Mouse (Mus musculus): ENCODE data around the gene Iqcf1. TPM values are rescaled to one million over a fixed set of nuclear protein-coding genes. Genes with fewer than 3 reads are reported as not detected.

Gene Iqcf1
- not detected in 2 replicates for polyA plus RNA-seq (2015; fragmentation: Nextera tagmentation; extraction: Ambion mirVana)

DNA sequence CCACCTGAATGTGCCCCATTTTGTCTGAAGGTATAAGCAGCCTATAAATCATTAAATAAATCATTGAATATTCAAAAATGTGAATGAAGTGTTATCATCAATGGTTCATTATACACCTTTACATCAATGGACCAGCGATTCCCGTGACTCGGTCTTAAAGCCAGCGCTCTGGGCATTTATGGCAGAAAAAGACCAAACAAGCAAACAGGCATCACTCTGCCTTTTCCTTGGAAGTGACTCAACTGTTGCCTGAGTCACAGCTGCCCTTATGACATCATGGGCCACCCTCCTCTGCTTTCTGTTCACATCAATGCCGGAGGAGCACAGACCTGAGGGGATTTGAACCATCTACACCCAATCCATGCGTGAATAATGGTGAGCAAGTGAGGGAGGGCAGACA is at the start of gene Iqcf1:
Gene Iqcf1 (plus strand): TSS at position 301 of the 400 bp plus-strand sequence.
- 91% methylated on average over 6 of the region's 6 CpGs for WGBS
- Histone ChIP-seq H3K9ac (ENCODE audit: low read depth, low read length) (no peak within 1 kb of the TSS), H3K36me3 (ENCODE audit: insufficient read depth, low read length) (no peaks in the 10 kb centered on the region), H3K4me2 (ENCODE audit: low read length) (no peak within 1 kb of the TSS), H3K27me3 (ENCODE audit: insufficient read depth, low read length) (no peaks in the 10 kb centered on the region), H3K27ac (no peak within 1 kb of the TSS), H3K4me3 (replicated peaks; ENCODE audit: low read depth, low read length) (no peak within 1 kb of the TSS), H3K9me3 (replicated peaks; ENCODE audit: low read length) (no peaks in the 10 kb centered on the region), H3K4me1 (replicated peaks; ENCODE audit: insufficient read depth, low read length) (no peaks in the 10 kb centered on the region)
- TF ChIP-seq CTCF (IDR thresholded peaks at IDR 0.05; ENCODE audit: low read depth): no peak
- DNase-seq (ENCODE audit: low spot score) (no peak), ATAC-seq (replicated peaks; ENCODE audit: low FRiP score, low read depth) (no peak)

DNA sequence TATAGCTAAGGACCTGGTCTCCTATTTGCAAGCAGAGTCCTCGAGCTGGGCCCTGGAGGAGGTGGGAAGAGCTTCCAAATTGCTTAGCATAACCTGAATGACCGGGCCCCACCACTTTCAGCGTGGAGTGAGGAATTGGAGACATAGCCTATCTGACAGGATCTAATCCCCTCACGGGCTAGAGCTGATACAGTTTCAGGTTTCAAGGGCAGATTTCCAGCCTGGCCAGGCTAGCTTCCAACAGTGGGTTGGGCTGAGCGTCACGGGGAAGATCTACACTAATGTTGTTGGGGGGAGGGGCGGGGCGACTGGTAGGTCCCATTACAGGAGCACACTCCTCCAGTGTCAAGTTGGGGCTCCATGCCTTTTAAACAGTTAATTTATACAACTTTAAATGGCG is 49.1 kb upstream of the Iqcf1 start:
- 3% methylated on average over 9 of the region's 9 CpGs for WGBS
- H3K9ac ChIP-seq (ENCODE audit: low read depth, low read length): no peak overlapping the region
- ATAC-seq (replicated peaks; ENCODE audit: low FRiP score, low read depth) (no peak), DNase-seq (ENCODE audit: low spot score) (peak; percentile 86)
- H3K4me1 ChIP-seq (replicated peaks; ENCODE audit: insufficient read depth, low read length): peaks cover 58% of the 10 kb centered on the region
- no peak for TF ChIP-seq CTCF (IDR thresholded peaks at IDR 0.05; ENCODE audit: low read depth)
- H3K4me2 ChIP-seq (ENCODE audit: low read length): peak overlapping the region; percentile 23
- no peaks in the 10 kb centered on the region for H3K27me3 ChIP-seq (ENCODE audit: insufficient read depth, low read length)
- no peak overlapping the region for H3K4me3 ChIP-seq (replicated peaks; ENCODE audit: low read depth, low read length)
- H3K9me3 ChIP-seq (replicated peaks; ENCODE audit: low read length): no peaks in the 10 kb centered on the region
- peak overlapping the region; percentile 38; the same call in 1 of the 2 replicates for H3K27ac ChIP-seq
- H3K36me3 ChIP-seq (ENCODE audit: insufficient read depth, low read length): no peaks in the 10 kb centered on the region

DNA sequence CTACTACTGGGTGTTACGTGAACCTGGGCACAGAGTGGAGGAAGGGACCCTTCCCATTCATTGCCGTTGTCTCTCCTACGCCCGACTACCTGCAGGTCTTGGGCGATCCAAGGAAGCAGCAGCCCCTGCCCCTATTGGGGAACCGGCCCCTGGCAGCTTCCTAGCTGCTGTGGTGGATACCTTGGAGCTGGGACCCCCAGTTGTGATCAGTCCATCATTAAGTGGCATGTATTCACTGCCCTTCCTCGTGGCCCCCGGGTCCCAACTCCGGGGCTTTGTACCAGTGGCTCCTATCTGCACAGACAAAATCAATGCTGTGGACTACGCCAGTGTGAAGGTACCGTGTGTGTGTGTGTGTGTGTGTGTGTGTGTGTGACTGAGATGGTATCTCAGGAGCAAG is 48.5 kb upstream of the Iqcf1 start:
- H3K9ac ChIP-seq (ENCODE audit: low read depth, low read length): no peak overlapping the region
- DNase-seq (ENCODE audit: low spot score) (no peak), ATAC-seq (replicated peaks; ENCODE audit: low FRiP score, low read depth) (no peak)
- H3K4me3 ChIP-seq (replicated peaks; ENCODE audit: low read depth, low read length): no peak overlapping the region
- no peak overlapping the region for H3K27ac ChIP-seq
- peaks cover 63% of the 10 kb centered on the region for H3K4me1 ChIP-seq (replicated peaks; ENCODE audit: insufficient read depth, low read length)
- no peaks in the 10 kb centered on the region for H3K27me3 ChIP-seq (ENCODE audit: insufficient read depth, low read length)
- no peaks in the 10 kb centered on the region for H3K9me3 ChIP-seq (replicated peaks; ENCODE audit: low read length)
- WGBS: 61% methylated on average over 11 of the region's 11 CpGs
- no peak for TF ChIP-seq CTCF (IDR thresholded peaks at IDR 0.05; ENCODE audit: low read depth)
- H3K36me3 ChIP-seq (ENCODE audit: insufficient read depth, low read length): no peaks in the 10 kb centered on the region
- H3K4me2 ChIP-seq (ENCODE audit: low read length): no peak overlapping the region; the same call in 1 of the 2 replicates

DNA sequence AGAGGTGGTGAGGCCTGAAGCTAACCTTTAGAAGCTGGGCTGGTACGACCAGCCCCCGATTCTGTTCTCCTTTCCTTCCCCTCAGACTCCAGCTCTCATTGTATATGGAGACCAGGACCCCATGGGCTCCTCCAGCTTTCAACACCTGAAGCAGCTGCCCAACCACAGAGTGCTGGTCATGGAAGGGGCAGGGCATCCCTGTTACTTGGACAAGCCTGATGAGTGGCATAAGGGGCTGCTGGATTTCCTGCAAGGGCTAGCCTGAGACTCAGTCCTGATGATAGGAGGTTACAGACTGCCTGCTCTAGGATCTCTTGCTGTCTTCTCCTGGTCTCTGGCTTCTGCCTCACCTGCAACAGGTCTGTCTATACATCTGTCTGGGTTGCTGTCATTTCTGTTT is 47.9 kb upstream of the Iqcf1 start:
- Histone ChIP-seq H3K27ac (no peak overlapping the region), H3K36me3 (ENCODE audit: insufficient read depth, low read length) (no peaks in the 10 kb centered on the region), H3K4me1 (replicated peaks; ENCODE audit: insufficient read depth, low read length) (peaks cover 67% of the 10 kb centered on the region), H3K27me3 (ENCODE audit: insufficient read depth, low read length) (no peaks in the 10 kb centered on the region), H3K9me3 (replicated peaks; ENCODE audit: low read length) (no peaks in the 10 kb centered on the region), H3K9ac (ENCODE audit: low read depth, low read length) (no peak overlapping the region), H3K4me2 (ENCODE audit: low read length) (no peak overlapping the region), H3K4me3 (replicated peaks; ENCODE audit: low read depth, low read length) (no peak overlapping the region)
- 80% methylated on average over 2 of the region's 2 CpGs for WGBS
- no peak for TF ChIP-seq CTCF (IDR thresholded peaks at IDR 0.05; ENCODE audit: low read depth)
- no peak for ATAC-seq (replicated peaks; ENCODE audit: low FRiP score, low read depth)
- no peak for DNase-seq (ENCODE audit: low spot score)

DNA sequence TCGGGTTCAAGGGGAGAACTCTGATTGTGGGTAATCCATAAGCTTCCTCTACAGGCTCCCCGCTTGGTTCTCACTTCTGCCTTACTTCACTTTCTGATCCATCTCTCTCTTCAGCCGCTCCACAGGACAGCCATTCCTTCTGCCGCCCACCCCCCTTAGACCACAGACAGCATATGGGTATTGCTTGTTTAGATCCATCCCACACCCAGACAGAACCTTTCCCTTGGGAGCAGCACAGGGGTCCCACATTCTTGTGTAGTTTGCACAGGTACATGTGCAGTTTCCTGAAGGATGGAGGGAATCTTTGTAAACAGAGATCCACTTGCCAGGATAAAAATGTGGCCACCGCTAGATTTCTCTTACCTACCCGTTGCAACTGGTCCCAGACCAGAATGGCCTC is 47.4 kb upstream of the Iqcf1 start:
- DNase-seq (ENCODE audit: low spot score): no peak
- Histone ChIP-seq H3K9ac (ENCODE audit: low read depth, low read length) (no peak overlapping the region), H3K4me3 (replicated peaks; ENCODE audit: low read depth, low read length) (peak overlapping the region; percentile 69; the same call in 1 of the 2 replicates), H3K36me3 (ENCODE audit: insufficient read depth, low read length) (no peaks in the 10 kb centered on the region), H3K4me1 (replicated peaks; ENCODE audit: insufficient read depth, low read length) (peaks cover 68% of the 10 kb centered on the region), H3K27ac (0 out of 2 replicates have a peak overlapping the region, but pooled peaks have one; percentile 91), H3K4me2 (ENCODE audit: low read length) (peak overlapping the region; percentile 90), H3K27me3 (ENCODE audit: insufficient read depth, low read length) (no peaks in the 10 kb centered on the region), H3K9me3 (replicated peaks; ENCODE audit: low read length) (no peaks in the 10 kb centered on the region)
- 38% methylated on average over 6 of the region's 6 CpGs for WGBS
- no peak for TF ChIP-seq CTCF (IDR thresholded peaks at IDR 0.05; ENCODE audit: low read depth)
- ATAC-seq (replicated peaks; ENCODE audit: low FRiP score, low read depth): no peak

DNA sequence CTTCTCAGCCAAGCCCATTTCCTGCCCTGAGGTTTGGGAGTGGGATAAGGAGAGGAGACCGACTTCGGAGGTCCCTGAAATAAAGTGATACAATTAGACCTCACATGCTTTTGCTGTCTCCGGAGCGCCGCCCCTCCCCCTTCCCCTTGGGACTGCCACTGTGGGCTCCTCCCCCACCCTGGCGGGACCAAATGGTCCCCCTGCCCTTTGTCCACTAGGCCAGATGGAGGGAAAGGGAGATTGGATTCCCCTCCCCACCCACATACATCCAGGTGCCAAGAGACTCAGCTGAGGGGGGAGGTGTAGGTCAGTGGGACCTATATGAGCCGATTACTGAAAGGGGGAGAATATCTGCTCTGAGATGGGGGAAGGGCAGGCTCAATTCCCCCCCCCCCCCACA is 46.9 kb upstream of the Iqcf1 start:
- WGBS: 7% methylated on average over 7 of the region's 7 CpGs
- TF ChIP-seq CTCF (IDR thresholded peaks at IDR 0.05; ENCODE audit: low read depth): no peak
- H3K4me3 ChIP-seq (replicated peaks; ENCODE audit: low read depth, low read length): peak overlapping the region; percentile 69
- DNase-seq (ENCODE audit: low spot score) (peak; percentile 52), ATAC-seq (replicated peaks; ENCODE audit: low FRiP score, low read depth) (no peak)
- peak overlapping the region; percentile 91; the same call in 1 of the 2 replicates for H3K27ac ChIP-seq
- no peaks in the 10 kb centered on the region for H3K9me3 ChIP-seq (replicated peaks; ENCODE audit: low read length)
- no peaks in the 10 kb centered on the region for H3K36me3 ChIP-seq (ENCODE audit: insufficient read depth, low read length)
- H3K4me1 ChIP-seq (replicated peaks; ENCODE audit: insufficient read depth, low read length): peaks cover 67% of the 10 kb centered on the region
- H3K27me3 ChIP-seq (ENCODE audit: insufficient read depth, low read length): no peaks in the 10 kb centered on the region
- H3K4me2 ChIP-seq (ENCODE audit: low read length): peak overlapping the region; percentile 90
- H3K9ac ChIP-seq (ENCODE audit: low read depth, low read length): peak overlapping the region; percentile 82; the same call in 1 of the 2 replicates
